In the genomic region with DNA sequence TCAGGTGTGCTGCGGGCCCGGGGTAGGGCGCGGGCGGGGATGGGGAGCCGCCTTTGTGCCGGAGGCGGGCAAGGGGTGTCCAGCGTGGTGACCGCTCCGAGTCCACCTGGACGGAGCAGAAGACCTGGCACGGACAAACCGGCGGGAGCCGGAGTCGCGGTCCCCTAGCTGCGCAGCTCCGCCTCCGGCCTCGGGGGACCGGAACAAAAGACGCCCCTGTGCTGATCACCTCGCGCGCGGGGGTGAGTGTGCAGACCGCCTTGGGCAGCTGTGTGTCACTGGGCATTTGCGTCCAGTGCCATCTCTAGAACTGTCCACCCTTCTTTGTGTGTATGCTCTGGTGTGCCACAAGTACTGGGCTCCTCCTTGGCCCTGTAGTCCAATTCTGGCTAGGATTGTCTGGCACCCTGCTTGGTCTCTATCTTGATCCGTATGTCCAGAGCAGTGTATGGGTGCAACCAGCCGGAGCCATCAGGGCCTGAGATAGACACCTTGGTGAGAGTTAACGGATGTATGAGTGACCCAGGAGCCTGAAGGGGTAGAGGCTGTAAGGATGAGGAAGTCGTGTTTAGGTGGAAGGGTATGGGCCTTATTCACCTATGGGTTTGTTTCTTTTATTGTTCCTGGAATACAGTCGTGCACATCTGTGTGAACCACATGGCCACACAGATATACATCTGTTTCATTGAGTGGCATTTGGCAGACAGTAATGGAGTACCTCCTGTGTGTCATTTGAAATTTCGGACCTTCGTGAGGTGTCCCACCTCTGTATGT, we compare ENCODE assay signal across 8 mouse cellular contexts. TPM values are rescaled to one million over a fixed set of nuclear protein-coding genes. Genes with fewer than 3 reads are reported as not detected.
DNase-seq lines count a peak whose midpoint lies in the region; ATAC-seq and TF ChIP-seq lines count a peak whose summit lies in the region.

No protein-coding gene starts in this region.

- no peak for TF ChIP-seq CTCF in layer of hippocampus, adult 2 months (conservative IDR thresholded peaks at IDR 0.05)
- TF ChIP-seq CTCF in lung, postnatal 0 days (IDR thresholded peaks at IDR 0.05): no peak

- ATAC-seq in forebrain, embryonic 13.5 days: peak; percentile 34; the same call in 1 of the 2 replicates
- ATAC-seq in intestine, embryonic 16.5 days: peak; percentile 35
- peak; percentile 22 for ATAC-seq in lung, postnatal 0 days

- H3K4me3 ChIP-seq in layer of hippocampus, adult 2 months: peak overlapping the region; percentile 84
- H3K4me3 ChIP-seq in forebrain, embryonic 13.5 days: peak overlapping the region; percentile 96
- H3K4me3 ChIP-seq in intestine, embryonic 16.5 days (ENCODE audit: low read length): peak overlapping the region; percentile 95
- peak overlapping the region; percentile 90 for H3K4me3 ChIP-seq in lung, postnatal 0 days (ENCODE audit: low read depth, low read length)

- peaks cover 40% of the 10 kb centered on the region for H3K36me3 ChIP-seq in forebrain, embryonic 13.5 days (ENCODE audit: poor library complexity, severe bottlenecking)
- H3K36me3 ChIP-seq in intestine, embryonic 16.5 days (ENCODE audit: control insufficient read depth, insufficient read depth, low read length): peaks cover 6% of the 10 kb centered on the region
- H3K36me3 ChIP-seq in lung, postnatal 0 days (ENCODE audit: insufficient read depth, low read length): peaks cover 12% of the 10 kb centered on the region; the same call in 1 of the 2 replicates

- H3K27ac ChIP-seq in layer of hippocampus, adult 2 months: peak overlapping the region; percentile 99
- peak overlapping the region; percentile 99 for H3K27ac ChIP-seq in forebrain, embryonic 13.5 days
- H3K27ac ChIP-seq in intestine, embryonic 16.5 days (ENCODE audit: low read length): peak overlapping the region; percentile 99
- peak overlapping the region; percentile 99 for H3K27ac ChIP-seq in lung, postnatal 0 days (ENCODE audit: low read length)

- H3K4me2 ChIP-seq in forebrain, embryonic 13.5 days: peak overlapping the region; percentile 99
- H3K4me2 ChIP-seq in intestine, embryonic 16.5 days (ENCODE audit: low read depth, low read length): peak overlapping the region; percentile 96
- H3K4me2 ChIP-seq in lung, postnatal 0 days (replicated peaks; ENCODE audit: low read depth, low read length): peak overlapping the region; percentile 97

- no peak for DNase-seq in layer of hippocampus, adult 2 months (ENCODE audit: low spot score in 2 of 2)
- no peak for DNase-seq in layer of hippocampus, postnatal 14 days (ENCODE audit: low spot score in 2 of 2)
- peak; percentile 52 for DNase-seq in adrenal gland, postnatal 25 days
- DNase-seq in lung, postnatal 0 days (ENCODE audit: low spot score): peak; percentile 48
- DNase-seq in spleen, adult 12 weeks (ENCODE audit: low spot score): peak; percentile 37
- DNase-seq in ovary, postnatal 10 days (ENCODE audit: low spot score): no peak

- WGBS in forebrain, embryonic 13.5 days: 5% methylated on average over 36 of the region's 37 CpGs
- WGBS in intestine, embryonic 16.5 days: 5% methylated on average over 31 of the region's 37 CpGs
- 5% methylated on average over 37 of the region's 37 CpGs for WGBS in lung, postnatal 0 days

- peaks cover 54% of the 10 kb centered on the region for H3K4me1 ChIP-seq in forebrain, embryonic 13.5 days
- peaks cover 33% of the 10 kb centered on the region for H3K4me1 ChIP-seq in intestine, embryonic 16.5 days (ENCODE audit: control insufficient read depth, insufficient read depth, low read length)
- H3K4me1 ChIP-seq in lung, postnatal 0 days (ENCODE audit: insufficient read depth, low read depth, low read length): peaks cover 29% of the 10 kb centered on the region

- H3K27me3 ChIP-seq in forebrain, embryonic 13.5 days: no peaks in the 10 kb centered on the region
- no peaks in the 10 kb centered on the region for H3K27me3 ChIP-seq in intestine, embryonic 16.5 days (replicated peaks; ENCODE audit: control insufficient read depth, insufficient read depth, low read length)
- no peaks in the 10 kb centered on the region for H3K27me3 ChIP-seq in lung, postnatal 0 days (replicated peaks; ENCODE audit: insufficient read depth, low read length)

- TF ChIP-seq EP300 in lung, postnatal 0 days (IDR thresholded peaks at IDR 0.05): no peak

- H3K9me3 ChIP-seq in forebrain, embryonic 13.5 days (replicated peaks): no peaks in the 10 kb centered on the region
- no peaks in the 10 kb centered on the region for H3K9me3 ChIP-seq in intestine, embryonic 16.5 days (ENCODE audit: control insufficient read depth, low read length)
- no peaks in the 10 kb centered on the region for H3K9me3 ChIP-seq in lung, postnatal 0 days (ENCODE audit: low read length)

- peak overlapping the region; percentile 94 for H3K9ac ChIP-seq in forebrain, embryonic 13.5 days
- H3K9ac ChIP-seq in intestine, embryonic 16.5 days (ENCODE audit: low read depth, low read length): peak overlapping the region; percentile 96
- H3K9ac ChIP-seq in lung, postnatal 0 days (replicated peaks; ENCODE audit: low read depth): peak overlapping the region; percentile 91

RNA-seq across cellular contexts. Expression of a gene that starts 1.0 kb away (rescaled TPM):
- 100 to 1,000 TPM; 121 to 129 TPM for total RNA-seq in layer of hippocampus, adult 2 months (2021)
- total RNA-seq in layer of hippocampus, postnatal 14 days (2021): 100 to 1,000 TPM; 143 to 160 TPM
- total RNA-seq in adrenal gland, postnatal 25 days (2021): 23.6 and 27.1 TPM in 2 replicates
- polyA plus RNA-seq in forebrain, embryonic 13.5 days (2015; fragmentation: Nextera tagmentation; extraction: Ambion mirVana): 51.0 and 56.7 TPM in 2 replicates
- polyA plus RNA-seq in intestine, embryonic 16.5 days (2015; fragmentation: Nextera tagmentation; extraction: Ambion mirVana): 9.8 and 10.8 TPM in 2 replicates
- polyA plus RNA-seq in lung, postnatal 0 days (2015; fragmentation: Nextera tagmentation; extraction: Ambion mirVana): 12.7 and 13.4 TPM in 2 replicates

RNA-seq across cellular contexts. Expression of a gene that starts 1.0 kb away (rescaled TPM):
- total RNA-seq in layer of hippocampus, adult 2 months (2021): 10 to 100 TPM; 62.3 to 68.1 TPM
- total RNA-seq in layer of hippocampus, postnatal 14 days (2021): 10 to 100 TPM; 61.3 to 65.4 TPM
- 36.3 and 38.8 TPM in 2 replicates for total RNA-seq in adrenal gland, postnatal 25 days (2021)
- 46.5 and 54.2 TPM in 2 replicates for polyA plus RNA-seq in forebrain, embryonic 13.5 days (2015; fragmentation: Nextera tagmentation; extraction: Ambion mirVana)
- polyA plus RNA-seq in intestine, embryonic 16.5 days (2015; fragmentation: Nextera tagmentation; extraction: Ambion mirVana): 49.4 and 58.6 TPM in 2 replicates
- polyA plus RNA-seq in lung, postnatal 0 days (2015; fragmentation: Nextera tagmentation; extraction: Ambion mirVana): 29.3 and 29.9 TPM in 2 replicates

RNA-seq across cellular contexts. Expression of a gene that starts 23.3 kb away (rescaled TPM):
- total RNA-seq in layer of hippocampus, adult 2 months (2021): 10 to 100 TPM; 33.7 to 35.8 TPM
- 10 to 100 TPM; 29.4 to 33.0 TPM for total RNA-seq in layer of hippocampus, postnatal 14 days (2021)
- total RNA-seq in adrenal gland, postnatal 25 days (2021): 32.4 and 36.9 TPM in 2 replicates
- polyA plus RNA-seq in forebrain, embryonic 13.5 days (2015; fragmentation: Nextera tagmentation; extraction: Ambion mirVana): 96.2 and 106 TPM in 2 replicates
- polyA plus RNA-seq in intestine, embryonic 16.5 days (2015; fragmentation: Nextera tagmentation; extraction: Ambion mirVana): 60.0 and 67.1 TPM in 2 replicates
- polyA plus RNA-seq in lung, postnatal 0 days (2015; fragmentation: Nextera tagmentation; extraction: Ambion mirVana): 31.7 and 34.8 TPM in 2 replicates

RNA-seq across cellular contexts. Expression of a gene that starts 23.4 kb away (rescaled TPM):
- total RNA-seq in layer of hippocampus, adult 2 months (2021): 10 to 100 TPM; 29.2 to 31.7 TPM
- total RNA-seq in layer of hippocampus, postnatal 14 days (2021): 10 to 100 TPM; 29.5 to 31.2 TPM
- total RNA-seq in adrenal gland, postnatal 25 days (2021): 13.8 and 23.0 TPM in 2 replicates
- polyA plus RNA-seq in forebrain, embryonic 13.5 days (2015; fragmentation: Nextera tagmentation; extraction: Ambion mirVana): 19.1 and 22.3 TPM in 2 replicates
- 23.6 and 24.9 TPM in 2 replicates for polyA plus RNA-seq in intestine, embryonic 16.5 days (2015; fragmentation: Nextera tagmentation; extraction: Ambion mirVana)
- 10.8 and 13.8 TPM in 2 replicates for polyA plus RNA-seq in lung, postnatal 0 days (2015; fragmentation: Nextera tagmentation; extraction: Ambion mirVana)

RNA-seq across cellular contexts. Expression of a gene that starts 29.5 kb away (rescaled TPM):
- under 1 TPM; 0.33 to 0.44 TPM for total RNA-seq in layer of hippocampus, adult 2 months (2021)
- total RNA-seq in layer of hippocampus, postnatal 14 days (2021): under 1 TPM; 0.25 to 0.29 TPM
- total RNA-seq in adrenal gland, postnatal 25 days (2021): 0.52 and 0.55 TPM in 2 replicates
- 0.58 and 0.72 TPM in 2 replicates for polyA plus RNA-seq in forebrain, embryonic 13.5 days (2015; fragmentation: Nextera tagmentation; extraction: Ambion mirVana)
- polyA plus RNA-seq in intestine, embryonic 16.5 days (2015; fragmentation: Nextera tagmentation; extraction: Ambion mirVana): 0.28 and 0.32 TPM in 2 replicates
- 0.19 and 0.25 TPM in 2 replicates for polyA plus RNA-seq in lung, postnatal 0 days (2015; fragmentation: Nextera tagmentation; extraction: Ambion mirVana)

Comparison
In these comparisons a context has a peak if more than half of its experiments do, and no peak if none do; other contexts are left out.
1. DNase-seq: peak in adrenal gland, postnatal 25 days (single experiment), lung, postnatal 0 days (single experiment) and spleen, adult 12 weeks (single experiment); none in layer of hippocampus, adult 2 months (0 of 2), layer of hippocampus, postnatal 14 days (0 of 2) and ovary, postnatal 10 days (single experiment).
2. Peak in every context shown above with its lines, with median percentiles within 50 percentile points of each other: H3K27ac ChIP-seq, H3K4me3 ChIP-seq, ATAC-seq, H3K4me2 ChIP-seq and H3K9ac ChIP-seq.